Mouse (Mus musculus): ENCODE measurements at regions not wholly inside any gene's neighbourhood (a gene's known extent, or its start where the extent isn't known, plus 50 kb on each side); places are given as distances from the start of the nearest gene placed in this dataset.

- TF ChIP-seq CTCF (IDR thresholded peaks at IDR 0.05; ENCODE audit: extremely low read depth, insufficient read depth, low read length) (no peak), POLR2A (IDR thresholded peaks at IDR 0.05; ENCODE audit: extremely low read depth, insufficient read depth, low read length) (no peak)
Observed at GRCm38 (mm10) chr4:40380309-40380708, 91.7 kb upstream of the Tmem215 start.

All from cortical plate, adult 2 months (tissue).